Mouse (Mus musculus): ENCODE measurements at regions not wholly inside any gene's neighbourhood (a gene's known extent, or its start where the extent isn't known, plus 50 kb on each side); places are given as distances from the start of the nearest gene placed in this dataset.

DNA sequence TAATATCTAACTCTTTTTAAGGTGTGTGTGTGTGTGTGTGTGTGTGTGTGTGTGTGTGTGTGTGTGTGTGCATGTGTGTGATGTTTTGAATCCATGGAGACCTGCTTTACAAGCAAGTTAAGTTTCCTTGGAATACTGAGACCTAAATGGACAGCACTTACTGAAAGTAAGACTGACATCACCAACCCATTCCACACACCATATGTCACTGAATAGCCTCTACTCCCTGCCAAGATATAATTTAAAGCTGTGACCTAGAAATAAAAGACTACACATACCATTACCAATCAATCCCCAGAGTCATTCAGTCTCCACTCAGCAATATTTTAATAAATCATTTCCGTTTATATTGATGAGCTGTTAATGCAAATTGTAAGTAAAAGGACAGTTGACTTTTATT, 536.2 kb upstream of the Tmprss15 start:
- TF ChIP-seq CTCF (IDR thresholded peaks at IDR 0.05 in 2 of 3, conservative IDR thresholded peaks at IDR 0.05 in 1 of 3; ENCODE audit: control insufficient read depth in 1 of 3, insufficient read depth in 1 of 3, low read depth in 2 of 3, low read length in 3 of 3, poor library complexity in 1 of 3, severe bottlenecking in 1 of 3) = no peak
- TF ChIP-seq GATA1 (IDR thresholded peaks at IDR 0.05; ENCODE audit: low read depth, low read length) = no peak
- TF ChIP-seq MXI1 (IDR thresholded peaks at IDR 0.05; ENCODE audit: low read depth, low read length) = no peak
- no peak for TF ChIP-seq HCFC1 (IDR thresholded peaks at IDR 0.05; ENCODE audit: low read depth, low read length)
- no peak for TF ChIP-seq SIN3A (IDR thresholded peaks at IDR 0.05; ENCODE audit: low read length)
- no peak for TF ChIP-seq MAX (IDR thresholded peaks at IDR 0.05; ENCODE audit: low read length)
- TF ChIP-seq ZMIZ1 (IDR thresholded peaks at IDR 0.05; ENCODE audit: low read depth, low read length) = no peak
- no peak for TF ChIP-seq EP300 (IDR thresholded peaks at IDR 0.05; ENCODE audit: low read depth in 1 of 2, low read length in 2 of 2)
- TF ChIP-seq MAFK (IDR thresholded peaks at IDR 0.05; ENCODE audit: borderline replicate concordance, low read depth, low read length) = no peak
- TF ChIP-seq RAD21 (IDR thresholded peaks at IDR 0.05; ENCODE audit: low read depth, low read length) = no peak
- no peak for TF ChIP-seq E2F4 (IDR thresholded peaks at IDR 0.05; ENCODE audit: borderline replicate concordance, low read depth, low read length)
- TF ChIP-seq TCF12 (IDR thresholded peaks at IDR 0.05; ENCODE audit: low read depth, low read length) = no peak
- TF ChIP-seq USF1 (IDR thresholded peaks at IDR 0.05; ENCODE audit: low read depth, low read length) = no peak
